Mouse (Mus musculus): Measurements from ENCODE around the gene Slc4a3.

Slc4a3 gene

GRCm38 (mm10) chr1:75608225-75608624 is 62.2 kb downstream of the Slc4a3 start:
- no peak for DNase-seq

GRCm38 (mm10) chr1:75608625-75609263 is 62.7 kb downstream of the Slc4a3 start:
- DNase-seq = no peak

DNA sequence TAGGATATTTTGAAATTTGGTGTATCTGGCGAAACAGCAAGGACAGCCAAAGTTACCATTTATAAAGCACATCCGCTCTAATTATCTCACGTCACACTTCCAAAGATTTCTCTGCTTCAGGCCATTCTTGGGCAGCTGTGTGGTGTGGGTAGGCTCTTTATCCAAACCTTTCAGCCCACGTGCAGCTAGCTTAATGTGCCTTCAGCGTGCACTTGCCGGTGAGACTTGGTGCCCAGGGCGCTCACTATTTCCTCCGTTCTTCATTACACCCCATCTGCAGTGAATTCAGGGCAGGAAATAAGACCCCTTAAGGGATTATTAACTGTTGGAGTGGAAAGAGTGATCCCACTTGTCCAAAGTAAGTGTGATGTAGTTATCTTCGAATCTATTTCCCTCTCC is 63.2 kb downstream of the Slc4a3 start:
- no peak for DNase-seq

- no peak for DNase-seq
Measured at GRCm38 (mm10) chr1:75610553-75610952, 64.5 kb downstream of the Slc4a3 start.
